Mouse (Mus musculus): ENCODE data around the gene Ackr1. TPM values are rescaled to one million over a fixed set of nuclear protein-coding genes. Genes with fewer than 3 reads are reported as not detected.
"Not testable (repeated sequence)": the region's sequence is repeated elsewhere in the genome, so short reads cannot be mapped to it uniquely, and the experiment has no call there.

The Ackr1 gene
- polyA plus RNA-seq, 1 experiment from 2014 or later, result 74.7 TPM

- Histone ChIP-seq H3K4me1 (replicated peaks) (peaks cover 62% of the 10 kb centered on the region), H3K27me3 (no peaks in the 10 kb centered on the region; the same call in 1 of the 2 replicates), H3K9me3 (replicated peaks) (no peaks in the 10 kb centered on the region), H3K27ac (replicated peaks) (peak overlapping the region; percentile 56; the same call in 1 of the 2 replicates), H3K9ac (no peak overlapping the region), H3K36me3 (replicated peaks) (no peaks in the 10 kb centered on the region; the same call in 1 of the 2 replicates), H3K4me2 (peak overlapping the region; percentile 14; the same call in 1 of the 2 replicates), H3K4me3 (replicated peaks) (no peak overlapping the region)
- 83% methylated on average over 1 of the region's 1 CpGs for WGBS (ENCODE audit: insufficient replicate concordance)
- ATAC-seq (ENCODE audit: insufficient read depth), result peak; percentile 12; the same call in 1 of the 2 replicates
These were observed 8.2 kb downstream of the Ackr1 start for GRCm38 (mm10) chr1:173325395-173325794.

- Histone ChIP-seq H3K9me3 (replicated peaks) (no peaks in the 10 kb centered on the region), H3K4me1 (replicated peaks) (peaks cover 57% of the 10 kb centered on the region), H3K4me2 (no peak overlapping the region), H3K4me3 (replicated peaks) (no peak overlapping the region), H3K9ac (no peak overlapping the region), H3K27me3 (no peaks in the 10 kb centered on the region; the same call in 1 of the 2 replicates), H3K27ac (replicated peaks) (peak overlapping the region; percentile 56; the same call in 1 of the 2 replicates), H3K36me3 (replicated peaks) (no peaks in the 10 kb centered on the region)
- WGBS (ENCODE audit: insufficient replicate concordance), result 61% methylated on average over 4 of the region's 4 CpGs
- ATAC-seq (ENCODE audit: insufficient read depth), result no peak
These were observed 8.6 kb downstream of the Ackr1 start for GRCm38 (mm10) chr1:173324961-173325360.

DNA sequence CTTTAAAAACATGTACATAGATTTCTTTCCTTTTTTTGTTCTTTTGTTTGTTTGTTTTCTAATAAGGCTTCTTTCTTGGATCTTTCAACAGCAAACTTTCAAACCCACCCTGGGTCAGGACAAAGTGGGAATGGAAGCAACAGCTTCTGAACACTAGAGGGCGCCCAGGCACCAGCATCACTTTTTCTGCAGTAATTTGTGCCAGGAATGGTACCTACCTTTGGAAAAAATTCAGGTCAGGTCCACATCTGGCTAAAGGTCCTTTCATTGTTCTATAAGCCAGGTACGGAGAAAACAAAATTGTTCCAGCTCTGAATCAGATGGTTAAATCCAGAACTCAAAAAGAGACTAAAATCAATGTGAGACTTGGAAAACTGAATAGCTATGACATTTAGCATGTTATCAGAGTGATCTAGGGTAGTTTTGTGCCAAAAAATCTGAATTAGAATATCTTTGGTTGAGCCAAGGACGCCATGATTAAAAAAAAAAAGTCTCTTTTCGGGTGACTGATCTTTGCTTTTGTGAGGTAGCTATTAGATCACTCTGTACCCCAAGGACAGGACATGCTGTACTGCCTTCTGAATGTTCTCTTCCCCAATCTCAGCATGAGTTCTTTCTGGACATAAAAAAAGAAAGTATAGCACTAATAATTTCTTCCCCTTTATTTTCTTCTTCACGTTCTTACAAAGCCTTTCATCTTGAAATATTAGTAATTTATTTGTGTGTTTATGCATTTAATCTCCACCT lies 9.5 kb downstream of the Ackr1 start:
- Histone ChIP-seq H3K9ac (no peak overlapping the region), H3K9me3 (replicated peaks) (no peaks in the 10 kb centered on the region), H3K27ac (replicated peaks) (peak overlapping the region; percentile 4; the same call in 1 of the 2 replicates), H3K4me3 (replicated peaks) (no peak overlapping the region), H3K36me3 (replicated peaks) (no peaks in the 10 kb centered on the region), H3K4me1 (replicated peaks) (peaks cover 50% of the 10 kb centered on the region), H3K27me3 (no peaks in the 10 kb centered on the region; the same call in 1 of the 2 replicates), H3K4me2 (no peak overlapping the region)
- ATAC-seq (ENCODE audit: insufficient read depth), result no peak
- WGBS (ENCODE audit: insufficient replicate concordance), result 19% methylated on average over 5 of the region's 5 CpGs

DNA sequence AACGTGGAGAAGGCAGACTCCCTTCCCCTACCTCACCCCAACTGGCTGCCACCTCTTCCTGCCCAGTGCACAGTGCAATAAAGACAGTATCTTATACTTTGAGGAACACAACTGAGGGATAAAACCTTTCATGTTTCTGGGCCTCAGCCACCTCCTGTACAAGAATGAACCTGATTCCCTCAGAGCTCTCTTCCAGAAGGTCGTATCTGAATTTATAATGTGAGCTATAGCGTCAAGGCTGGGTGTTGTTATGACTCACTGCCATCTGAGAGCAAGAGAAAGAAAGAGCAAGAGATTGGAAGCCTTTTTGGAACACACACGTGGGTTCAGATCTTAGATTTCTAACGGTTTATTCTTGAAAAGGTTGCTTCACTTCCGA lies 11.3 kb downstream of the Ackr1 start:
- H3K9me3 ChIP-seq (replicated peaks), result no peaks in the 10 kb centered on the region
- no peaks in the 10 kb centered on the region for H3K36me3 ChIP-seq (replicated peaks)
- no peaks in the 10 kb centered on the region; the same call in 1 of the 2 replicates for H3K27me3 ChIP-seq
- no peak overlapping the region for H3K27ac ChIP-seq (replicated peaks)
- ATAC-seq (ENCODE audit: insufficient read depth), result no peak
- H3K4me2 ChIP-seq, result no peak overlapping the region
- WGBS (ENCODE audit: insufficient replicate concordance), result 51% methylated on average over 6 of the region's 6 CpGs
- H3K4me1 ChIP-seq (replicated peaks), result peaks cover 33% of the 10 kb centered on the region
- no peak overlapping the region for H3K9ac ChIP-seq
- no peak overlapping the region for H3K4me3 ChIP-seq (replicated peaks)

DNA sequence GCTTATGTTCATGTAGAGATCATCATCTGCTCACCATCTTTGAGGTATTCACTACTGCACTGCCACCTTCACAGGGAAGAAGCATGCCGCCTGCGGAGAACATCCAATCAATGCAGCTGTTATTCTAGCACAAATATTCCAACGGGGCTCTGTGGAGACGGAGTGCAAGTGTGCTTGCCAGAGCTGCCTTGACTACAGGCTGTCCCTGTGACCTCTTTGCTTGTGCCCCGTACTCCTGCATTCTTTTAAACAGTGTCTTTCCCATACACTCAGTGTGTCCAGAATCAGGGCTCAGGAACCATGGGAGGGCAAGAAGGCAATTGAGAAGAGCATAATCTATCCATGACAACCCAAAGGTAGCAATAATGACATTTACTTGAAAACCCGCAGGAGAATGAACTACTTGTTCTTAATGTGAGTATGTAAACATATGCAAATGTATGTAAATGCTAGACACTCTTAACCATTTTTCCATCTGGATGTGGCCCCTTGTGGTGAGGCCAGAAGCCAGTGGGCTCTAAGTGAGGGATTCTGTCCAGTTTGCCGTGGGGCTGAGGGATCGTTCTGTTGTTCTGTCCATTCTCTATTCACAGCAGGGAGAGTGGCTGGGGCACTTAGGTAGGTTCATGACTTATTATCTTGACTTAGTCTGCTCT lies 11.8 kb downstream of the Ackr1 start:
- Histone ChIP-seq H3K4me1 (replicated peaks) (peaks cover 28% of the 10 kb centered on the region), H3K27me3 (no peaks in the 10 kb centered on the region; the same call in 1 of the 2 replicates), H3K36me3 (replicated peaks) (no peaks in the 10 kb centered on the region), H3K4me2 (no peak overlapping the region), H3K4me3 (replicated peaks) (no peak overlapping the region), H3K9me3 (replicated peaks) (no peaks in the 10 kb centered on the region), H3K27ac (replicated peaks) (no peak overlapping the region), H3K9ac (no peak overlapping the region)
- no peak for ATAC-seq (ENCODE audit: insufficient read depth)
- WGBS (ENCODE audit: insufficient replicate concordance), result 59% methylated on average over 8 of the region's 8 CpGs

GRCm38 (mm10) chr1:173317925-173318477 lies 15.5 kb downstream of the Ackr1 start:
- ATAC-seq (ENCODE audit: insufficient read depth), result no peak
- H3K4me3 ChIP-seq (replicated peaks), result no peak overlapping the region
- no peak overlapping the region for H3K27ac ChIP-seq (replicated peaks)
- H3K27me3 ChIP-seq, result no peaks in the 10 kb centered on the region; the same call in 1 of the 2 replicates
- 49% methylated on average over 2 of the region's 2 CpGs for WGBS (ENCODE audit: insufficient replicate concordance)
- no peaks in the 10 kb centered on the region for H3K9me3 ChIP-seq (replicated peaks)
- no peak overlapping the region for H3K4me2 ChIP-seq
- no peaks in the 10 kb centered on the region for H3K4me1 ChIP-seq (replicated peaks)
- H3K9ac ChIP-seq, result no peak overlapping the region
- no peaks in the 10 kb centered on the region for H3K36me3 ChIP-seq (replicated peaks)

GRCm38 (mm10) chr1:173315725-173316124 lies 17.8 kb downstream of the Ackr1 start:
- no peaks in the 10 kb centered on the region for H3K27me3 ChIP-seq
- no peak overlapping the region for H3K4me2 ChIP-seq
- H3K36me3 ChIP-seq (replicated peaks), result no peaks in the 10 kb centered on the region
- no peak overlapping the region for H3K27ac ChIP-seq (replicated peaks)
- WGBS (ENCODE audit: insufficient replicate concordance), result 67% methylated on average over 3 of the region's 3 CpGs
- no peak for ATAC-seq (ENCODE audit: insufficient read depth)
- H3K4me3 ChIP-seq (replicated peaks), result no peak overlapping the region
- H3K9ac ChIP-seq, result no peak overlapping the region
- no peaks in the 10 kb centered on the region for H3K9me3 ChIP-seq (replicated peaks)
- no peaks in the 10 kb centered on the region for H3K4me1 ChIP-seq (replicated peaks)

- not testable (repeated sequence) for H3K27me3 ChIP-seq; ATAC-seq (ENCODE audit: insufficient read depth); H3K9ac ChIP-seq; H3K4me1 ChIP-seq (replicated peaks); H3K9me3 ChIP-seq (replicated peaks); H3K36me3 ChIP-seq (replicated peaks); H3K4me2 ChIP-seq; H3K4me3 ChIP-seq (replicated peaks); H3K27ac ChIP-seq (replicated peaks)
- WGBS (ENCODE audit: insufficient replicate concordance), result 51% methylated on average over 7 of the region's 7 CpGs
These were observed 20.0 kb downstream of the Ackr1 start for GRCm38 (mm10) chr1:173313535-173314050.

DNA sequence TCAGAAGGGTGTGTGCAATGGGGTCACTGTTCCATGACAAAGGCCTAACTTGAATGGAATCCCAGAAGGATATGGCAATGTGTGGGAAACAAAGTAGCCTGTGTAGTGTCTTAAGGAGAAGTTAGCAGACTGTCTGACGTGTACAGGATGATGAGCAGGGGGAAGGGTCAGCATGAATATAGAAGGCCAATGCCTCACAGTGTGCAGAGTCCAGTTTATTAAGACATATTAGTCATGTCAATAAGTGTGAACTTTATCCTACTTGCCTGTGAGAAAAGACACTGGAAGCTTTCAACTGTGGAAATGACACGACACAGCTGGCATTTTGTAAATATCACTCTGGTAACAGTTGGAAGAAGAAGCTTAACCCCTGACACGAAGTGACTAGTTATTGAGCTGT lies 30.8 kb downstream of the Ackr1 start:
- not testable (repeated sequence) for H3K27me3 ChIP-seq; H3K4me1 ChIP-seq (replicated peaks); ATAC-seq (ENCODE audit: insufficient read depth); H3K27ac ChIP-seq (replicated peaks); H3K4me2 ChIP-seq; H3K4me3 ChIP-seq (replicated peaks); H3K9ac ChIP-seq; H3K36me3 ChIP-seq (replicated peaks); H3K9me3 ChIP-seq (replicated peaks)
- 28% methylated on average over 3 of the region's 3 CpGs for WGBS (ENCODE audit: insufficient replicate concordance)

Data from liver, embryonic 15.5 days (tissue).